Mouse (Mus musculus): Measurements from ENCODE around the gene Tjp3.

- TF ChIP-seq CTCF (IDR thresholded peaks at IDR 0.05; ENCODE audit: extremely low read depth, insufficient read length, insufficient replicate concordance, low read depth, low read length) (no peak), POLR2A (IDR thresholded peaks at IDR 0.05; ENCODE audit: low read depth, low read length) (no peak)
Observed at GRCm38 (mm10) chr10:81294442-81294841, 3.1 kb upstream of the Tjp3 start.

Data from small intestine, adult 2 months (tissue).